Mouse (Mus musculus): ENCODE measurements around the gene Ralgds. TPM values are rescaled to one million over a fixed set of nuclear protein-coding genes. Genes with fewer than 3 reads are reported as not detected.
A peak's percentile ranks its signal among the peaks of the same experiment; 100 is the strongest.

Ralgds gene
- polyA plus RNA-seq, 1 experiment = 24.2 TPM

GRCm38 (mm10) chr2:28592809-28593208, 79.9 kb downstream of the Ralgds start:
- TF ChIP-seq POLR2AphosphoS2 (IDR thresholded peaks at IDR 0.05; ENCODE audit: insufficient read length, low read depth) (no peak), MYOG (IDR thresholded peaks at IDR 0.05; ENCODE audit: control insufficient read depth in 1 of 3, insufficient read depth in 1 of 3, insufficient read length in 2 of 3, low read depth in 2 of 3) (no peak)
- no peaks in the 10 kb centered on the region for H3K27me3 ChIP-seq (ENCODE audit: control insufficient read depth, insufficient read depth, insufficient read length)
- no peak overlapping the region for H3ac ChIP-seq (ENCODE audit: control insufficient read depth, insufficient read length)
- no peaks in the 10 kb centered on the region for H3K36me3 ChIP-seq (ENCODE audit: control insufficient read depth, insufficient read depth)
- H3K79me2 ChIP-seq (ENCODE audit: control insufficient read depth, insufficient read depth) = no peaks in the 10 kb centered on the region
- no peak overlapping the region for H3K4me2 ChIP-seq (ENCODE audit: low read depth)
- no peak overlapping the region for H3K4me3 ChIP-seq

GRCm38 (mm10) chr2:28596021-28596420, 83.1 kb downstream of the Ralgds start:
- Histone ChIP-seq H3K36me3 (ENCODE audit: control insufficient read depth, insufficient read depth) (no peaks in the 10 kb centered on the region), H3K79me2 (ENCODE audit: control insufficient read depth, insufficient read depth) (no peaks in the 10 kb centered on the region), H3K27me3 (ENCODE audit: control insufficient read depth, insufficient read depth, insufficient read length) (no peaks in the 10 kb centered on the region), H3K4me2 (ENCODE audit: low read depth) (no peak overlapping the region), H3ac (ENCODE audit: control insufficient read depth, insufficient read length) (no peak overlapping the region), H3K4me3 (no peak overlapping the region)
- TF ChIP-seq SRF (IDR thresholded peaks at IDR 0.05; ENCODE audit: control insufficient read depth, insufficient read length, low read depth) (no peak), POLR2AphosphoS2 (IDR thresholded peaks at IDR 0.05; ENCODE audit: insufficient read length, low read depth) (no peak), E2F4 (IDR thresholded peaks at IDR 0.05; ENCODE audit: insufficient read depth) (no peak), CEBPB (IDR thresholded peaks at IDR 0.05; ENCODE audit: insufficient read depth, poor library complexity, severe bottlenecking) (no peak), MYOG (IDR thresholded peaks at IDR 0.05; ENCODE audit: control insufficient read depth in 1 of 3, insufficient read depth in 1 of 3, insufficient read length in 2 of 3, low read depth in 2 of 3) (no peak), POLR2A (IDR thresholded peaks at IDR 0.05; ENCODE audit: insufficient read length, low read depth) (no peak), MAX (IDR thresholded peaks at IDR 0.05; ENCODE audit: low read depth) (no peak), MYOD1 (IDR thresholded peaks at IDR 0.05; ENCODE audit: control insufficient read depth in 1 of 3, insufficient read length in 2 of 3, low read depth in 2 of 3) (no peak), TCF3 (IDR thresholded peaks at IDR 0.05; ENCODE audit: insufficient read length, low read depth) (no peak), TCF12 (IDR thresholded peaks at IDR 0.05; ENCODE audit: insufficient read depth, poor library complexity, severe bottlenecking) (no peak), REST (IDR thresholded peaks at IDR 0.05; ENCODE audit: insufficient read depth, insufficient read length) (no peak), USF1 (IDR thresholded peaks at IDR 0.05; ENCODE audit: low read depth) (no peak)

- no peak overlapping the region for H3K4me2 ChIP-seq (ENCODE audit: low read depth)
- H3K79me2 ChIP-seq (ENCODE audit: control insufficient read depth, insufficient read depth) = no peaks in the 10 kb centered on the region
- no peak overlapping the region for H3K4me3 ChIP-seq
- H3ac ChIP-seq (ENCODE audit: control insufficient read depth, insufficient read length) = no peak overlapping the region
- TF ChIP-seq TCF12 (IDR thresholded peaks at IDR 0.05; ENCODE audit: insufficient read depth, poor library complexity, severe bottlenecking) = no peak
- TF ChIP-seq REST (IDR thresholded peaks at IDR 0.05; ENCODE audit: insufficient read depth, insufficient read length) = no peak
- no peak for TF ChIP-seq USF1 (IDR thresholded peaks at IDR 0.05; ENCODE audit: low read depth)
- no peak for TF ChIP-seq POLR2A (IDR thresholded peaks at IDR 0.05; ENCODE audit: insufficient read length, low read depth)
- TF ChIP-seq MYOG (IDR thresholded peaks at IDR 0.05; ENCODE audit: control insufficient read depth in 1 of 3, insufficient read depth in 1 of 3, insufficient read length in 2 of 3, low read depth in 2 of 3) = no peak
- TF ChIP-seq POLR2AphosphoS2 (IDR thresholded peaks at IDR 0.05; ENCODE audit: insufficient read length, low read depth) = no peak
- TF ChIP-seq SRF (IDR thresholded peaks at IDR 0.05; ENCODE audit: control insufficient read depth, insufficient read length, low read depth) = no peak
- no peak for TF ChIP-seq MYOD1 (IDR thresholded peaks at IDR 0.05; ENCODE audit: control insufficient read depth in 1 of 3, insufficient read length in 2 of 3, low read depth in 2 of 3)
- TF ChIP-seq MAX (IDR thresholded peaks at IDR 0.05; ENCODE audit: low read depth) = no peak
- TF ChIP-seq CEBPB (IDR thresholded peaks at IDR 0.05; ENCODE audit: insufficient read depth, poor library complexity, severe bottlenecking) = no peak
- TF ChIP-seq TCF3 (IDR thresholded peaks at IDR 0.05; ENCODE audit: insufficient read length, low read depth) = no peak
- no peak for TF ChIP-seq E2F4 (IDR thresholded peaks at IDR 0.05; ENCODE audit: insufficient read depth)
- no peaks in the 10 kb centered on the region for H3K36me3 ChIP-seq (ENCODE audit: control insufficient read depth, insufficient read depth)
- no peaks in the 10 kb centered on the region for H3K27me3 ChIP-seq (ENCODE audit: control insufficient read depth, insufficient read depth, insufficient read length)
These were observed 84.1 kb downstream of the Ralgds start for GRCm38 (mm10) chr2:28596998-28597397.

GRCm38 (mm10) chr2:28597733-28598547, 85.0 kb downstream of the Ralgds start:
- H3K4me2 ChIP-seq (ENCODE audit: low read depth) = no peak overlapping the region
- no peaks in the 10 kb centered on the region for H3K79me2 ChIP-seq (ENCODE audit: control insufficient read depth, insufficient read depth)
- no peak for TF ChIP-seq MAX (IDR thresholded peaks at IDR 0.05; ENCODE audit: low read depth)
- peak in 1 of 3 experiments; percentile 56 for TF ChIP-seq MYOD1 (IDR thresholded peaks at IDR 0.05; ENCODE audit: control insufficient read depth in 1 of 3, insufficient read length in 2 of 3, low read depth in 2 of 3)
- TF ChIP-seq TCF3 (IDR thresholded peaks at IDR 0.05; ENCODE audit: insufficient read length, low read depth) = no peak
- TF ChIP-seq MYOG (IDR thresholded peaks at IDR 0.05; ENCODE audit: control insufficient read depth in 1 of 3, insufficient read depth in 1 of 3, insufficient read length in 2 of 3, low read depth in 2 of 3) = peak in 1 of 3 experiments; percentile 40
- TF ChIP-seq REST (IDR thresholded peaks at IDR 0.05; ENCODE audit: insufficient read depth, insufficient read length) = no peak
- H3K4me3 ChIP-seq = no peak overlapping the region
- H3K36me3 ChIP-seq (ENCODE audit: control insufficient read depth, insufficient read depth) = no peaks in the 10 kb centered on the region
- no peak overlapping the region for H3ac ChIP-seq (ENCODE audit: control insufficient read depth, insufficient read length)
- H3K27me3 ChIP-seq (ENCODE audit: control insufficient read depth, insufficient read depth, insufficient read length) = no peaks in the 10 kb centered on the region

All from myocyte (in vitro differentiated cells).